Mouse (Mus musculus) T-helper 1 cell (primary cell): ENCODE results near the gene AC124502.3.

ENCODE experiments used
- in situ Hi-C: fragments of 300-600 bp; cut with MboI, MseI; formaldehyde crosslinking; loops from one replicate; pipeline ENCODE4 v1.15.1; 2025; ENCODE audit warnings: high pct_unique_total_duplicates

AC124502.3 gene

DNA sequence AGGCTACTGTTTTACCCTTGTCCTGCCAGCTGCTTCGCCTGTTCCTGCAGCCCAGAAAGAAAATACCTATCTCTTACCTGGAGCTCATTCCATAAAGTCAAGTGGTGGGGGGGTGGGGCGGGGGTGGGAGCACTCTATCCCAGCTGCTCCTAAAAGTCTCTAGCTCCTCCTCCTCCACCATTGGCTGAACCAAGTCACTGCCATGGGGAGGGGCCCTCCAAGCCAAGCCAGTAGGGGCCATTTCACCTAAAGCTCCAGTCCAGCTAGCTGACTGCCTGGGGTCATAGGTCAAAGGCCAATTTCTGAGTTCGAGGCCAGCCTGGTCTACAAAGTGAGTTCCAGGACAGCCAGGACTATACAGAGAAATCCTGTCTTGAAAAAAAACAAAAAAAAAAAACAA is 6.0 kb upstream of the AC124502.3 start:
- in situ Hi-C loops, result no loop called here

DNA sequence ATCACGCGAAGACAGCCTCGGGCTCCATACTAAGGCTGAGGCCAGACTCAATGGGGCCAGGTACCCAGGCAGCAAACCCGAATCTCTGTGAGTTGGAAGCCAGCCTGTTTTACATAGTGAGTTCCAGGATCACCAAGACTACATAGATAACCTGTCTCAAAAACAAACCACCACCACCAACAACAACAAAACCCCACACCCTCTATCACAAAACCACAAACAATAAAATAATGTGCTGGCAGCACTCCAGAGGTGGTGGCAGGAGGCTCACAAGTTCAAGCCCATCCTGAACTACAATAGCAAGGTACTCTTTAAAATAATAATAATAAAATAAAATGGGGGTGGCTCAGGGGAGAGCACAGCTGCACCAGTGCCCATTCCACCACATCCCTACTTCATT is 2.1 kb upstream of the AC124502.3 start:
- in situ Hi-C loops, result no loop called here

DNA sequence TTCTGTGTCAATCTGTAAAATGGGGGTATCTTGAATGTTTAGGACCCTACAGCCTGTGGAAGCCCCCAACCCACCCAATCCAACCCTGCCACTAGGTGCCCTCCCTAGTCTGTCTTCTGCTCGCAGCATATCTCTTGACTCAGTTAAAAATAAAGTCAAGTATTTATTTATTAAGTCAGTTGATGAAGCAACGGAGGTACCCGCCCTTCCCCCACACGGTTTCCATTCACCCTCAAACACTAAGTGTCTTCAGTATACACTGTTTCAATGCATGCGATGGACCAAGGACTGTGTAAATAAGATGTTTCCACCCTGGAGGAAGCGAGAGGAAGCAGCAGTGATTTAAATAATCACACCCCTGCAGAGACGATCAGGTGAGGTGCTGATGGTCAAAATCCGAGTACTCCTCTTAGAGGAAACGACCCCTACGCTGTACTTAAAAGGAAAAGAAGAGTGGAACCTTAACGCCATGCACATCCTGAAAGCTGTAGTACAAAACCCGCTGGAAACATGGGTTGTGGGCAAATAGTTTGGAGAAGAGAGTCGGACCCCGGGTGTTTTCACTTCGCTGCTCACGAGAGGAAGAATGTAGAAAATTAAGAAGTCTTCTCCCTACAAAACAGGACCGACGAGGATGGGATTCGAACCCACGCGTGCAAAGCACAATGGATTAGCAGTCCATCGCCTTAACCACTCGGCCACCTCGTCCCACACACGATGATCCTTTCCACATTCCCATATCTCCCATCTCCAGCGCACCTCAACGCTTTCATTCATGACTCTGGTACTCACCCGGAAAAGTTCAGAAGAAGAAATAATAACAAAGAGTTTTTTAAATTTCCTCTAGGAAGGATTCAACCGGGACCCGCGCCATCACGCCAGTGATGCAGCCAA is 766 bp upstream of the AC124502.3 start:
- in situ Hi-C loops, result no loop called here

DNA sequence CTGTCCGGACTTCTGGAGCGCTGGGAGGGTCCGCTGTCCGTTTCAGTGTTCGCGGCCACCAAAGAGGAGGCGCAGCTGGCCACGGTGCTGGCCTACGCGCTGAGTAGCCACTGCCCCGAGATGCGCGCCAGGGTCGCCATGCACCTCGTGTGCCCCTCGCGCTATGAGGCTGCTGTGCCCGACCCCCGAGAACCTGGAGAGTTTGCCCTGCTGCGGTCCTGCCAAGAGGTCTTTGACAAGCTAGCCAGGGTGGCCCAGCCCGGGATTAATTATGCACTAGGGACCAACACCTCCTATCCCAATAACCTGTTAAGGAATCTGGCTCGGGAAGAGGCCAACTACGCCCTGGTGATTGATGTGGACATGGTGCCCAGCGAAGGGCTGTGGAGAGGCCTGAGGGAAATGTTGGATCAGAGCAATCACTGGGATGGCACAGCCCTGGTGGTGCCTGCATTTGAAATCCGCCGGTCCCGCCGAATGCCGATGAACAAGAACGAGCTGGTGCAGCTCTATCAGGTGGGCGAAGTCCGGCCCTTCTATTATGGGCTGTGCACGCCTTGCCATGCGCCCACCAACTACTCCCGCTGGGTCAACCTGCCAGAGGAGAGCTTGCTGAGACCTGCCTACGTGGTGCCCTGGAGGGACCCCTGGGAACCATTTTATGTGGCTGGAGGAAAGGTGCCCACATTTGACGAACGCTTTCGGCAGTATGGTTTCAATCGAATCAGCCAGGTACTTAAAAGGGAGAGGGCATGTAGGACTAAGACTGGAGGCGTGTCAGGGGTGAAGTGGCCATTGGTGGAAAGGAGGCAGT is 817 bp downstream of the AC124502.3 start:
- in situ Hi-C loops, result no loop called here

DNA sequence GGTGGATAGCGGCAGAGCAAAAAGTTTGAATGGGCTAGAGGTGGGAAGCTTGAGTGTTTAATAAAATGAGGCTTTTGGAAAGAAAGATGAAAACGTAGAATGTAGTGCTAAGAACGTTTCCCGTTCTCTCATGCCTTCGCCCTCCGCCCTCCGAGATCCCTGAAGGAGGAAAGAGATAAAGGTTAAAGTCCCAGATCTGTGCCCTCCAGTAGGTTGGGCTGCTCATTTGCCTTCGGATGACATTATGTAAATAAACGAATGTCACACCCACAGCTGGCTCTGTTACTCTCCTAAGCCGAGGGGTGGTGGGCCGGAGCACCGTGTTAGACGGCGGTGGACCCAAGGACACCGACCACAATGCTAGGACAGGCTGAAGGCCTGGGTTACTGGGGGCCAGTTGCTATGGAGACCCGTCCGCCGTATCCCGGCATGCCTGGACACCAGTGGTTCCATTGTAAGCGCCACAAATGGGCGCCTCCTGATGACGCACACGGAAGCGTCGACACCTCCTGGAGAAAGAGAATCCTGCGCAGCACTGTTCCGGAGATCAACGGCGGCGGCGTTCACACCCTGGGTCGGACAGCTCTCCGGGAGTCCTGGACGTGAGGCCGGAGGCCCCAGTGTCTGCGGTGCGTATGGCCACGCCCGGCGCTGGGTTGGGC is 2.3 kb downstream of the AC124502.3 start, which contains the start of gene Brms1:
TSS of gene Brms1 (plus strand) at position 493 of the 662 bp plus-strand sequence.
- in situ Hi-C loops, result no loop called here

DNA sequence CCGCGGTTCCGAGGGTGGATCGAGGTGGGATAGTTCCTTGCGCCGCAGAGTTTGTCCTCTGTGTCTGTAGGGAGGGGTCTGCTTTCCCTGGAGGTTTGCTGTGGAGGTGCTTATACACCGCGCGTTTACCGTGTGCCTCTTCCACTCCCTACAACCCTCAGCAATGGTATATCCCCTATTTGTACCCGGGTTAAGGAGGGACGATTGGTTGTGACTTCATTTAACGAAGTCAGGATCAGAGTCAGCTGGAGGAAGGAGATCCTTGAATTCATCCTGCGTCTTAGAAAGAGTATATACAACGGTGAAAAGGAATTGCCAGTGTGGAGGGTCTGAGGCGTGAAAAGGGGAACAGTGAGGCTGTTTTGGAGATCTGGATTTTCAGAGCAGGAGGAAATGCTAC is 2.9 kb downstream of the AC124502.3 start:
- in situ Hi-C loops, result no loop called here

DNA sequence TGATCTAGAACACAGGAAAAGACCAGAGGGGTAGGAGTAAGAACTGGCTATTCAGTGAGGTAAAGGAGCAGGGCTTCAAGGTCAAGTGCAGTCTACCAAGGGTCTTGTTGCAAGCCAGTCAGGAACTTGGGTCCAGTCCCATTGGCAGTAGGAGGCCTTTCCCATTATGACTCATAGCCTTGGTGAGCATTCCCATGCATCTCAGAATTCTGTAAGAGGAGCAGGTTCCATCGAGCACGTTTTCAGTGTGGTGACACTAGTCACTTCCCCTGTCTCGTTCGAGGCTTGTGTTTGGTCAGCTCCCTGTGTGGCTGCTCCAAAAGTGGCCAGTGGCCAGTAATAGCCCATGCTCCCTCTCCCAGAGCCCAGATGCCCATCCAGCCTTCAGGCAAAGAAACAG is 6.8 kb downstream of the AC124502.3 start:
- in situ Hi-C loops, result no loop called here

DNA sequence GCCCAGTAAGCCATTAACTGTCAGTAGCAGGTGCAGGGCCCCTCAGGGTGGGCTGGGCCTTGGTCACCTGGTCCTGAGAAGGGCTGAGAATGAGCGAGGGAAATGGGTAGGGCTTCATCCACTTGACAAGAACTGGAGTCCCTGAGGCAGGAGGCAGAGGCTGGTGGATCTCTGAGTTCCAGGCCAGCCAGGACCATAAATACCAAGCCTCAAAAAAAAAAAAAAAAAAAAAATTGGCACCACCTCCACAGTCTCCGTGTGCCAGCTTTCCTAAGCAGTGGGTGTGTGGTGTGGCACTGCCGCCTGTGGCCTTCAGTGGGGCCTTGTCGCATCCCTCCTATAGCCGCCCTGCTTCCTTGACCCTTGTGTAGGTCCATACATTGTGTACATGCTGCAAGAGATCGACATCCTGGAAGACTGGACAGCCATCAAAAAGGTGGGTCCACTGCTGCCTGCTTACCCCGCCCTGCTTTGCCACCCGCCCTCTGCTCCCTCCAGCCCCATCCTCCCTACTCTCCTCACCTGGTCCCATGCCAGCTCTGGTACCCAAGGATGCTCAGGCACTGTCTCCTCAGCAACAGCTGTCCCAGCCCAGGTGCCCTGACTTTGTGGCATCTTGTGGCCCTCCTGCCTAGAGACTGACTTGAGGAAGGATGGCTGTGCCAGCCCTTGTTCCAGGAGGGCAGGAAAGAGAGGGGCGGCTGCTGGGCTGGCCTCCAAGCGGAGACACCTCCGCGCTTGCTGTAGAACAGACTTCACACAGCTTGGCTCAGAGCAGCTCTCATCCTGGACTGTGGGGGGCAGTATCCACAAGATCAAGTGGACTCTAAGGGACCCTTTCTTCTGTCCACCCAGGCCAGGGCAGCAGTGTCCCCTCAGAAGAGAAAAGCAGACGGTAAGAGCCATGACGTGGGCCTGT is 9.7 kb downstream of the AC124502.3 start:
- in situ Hi-C loops, result no loop called here

DNA sequence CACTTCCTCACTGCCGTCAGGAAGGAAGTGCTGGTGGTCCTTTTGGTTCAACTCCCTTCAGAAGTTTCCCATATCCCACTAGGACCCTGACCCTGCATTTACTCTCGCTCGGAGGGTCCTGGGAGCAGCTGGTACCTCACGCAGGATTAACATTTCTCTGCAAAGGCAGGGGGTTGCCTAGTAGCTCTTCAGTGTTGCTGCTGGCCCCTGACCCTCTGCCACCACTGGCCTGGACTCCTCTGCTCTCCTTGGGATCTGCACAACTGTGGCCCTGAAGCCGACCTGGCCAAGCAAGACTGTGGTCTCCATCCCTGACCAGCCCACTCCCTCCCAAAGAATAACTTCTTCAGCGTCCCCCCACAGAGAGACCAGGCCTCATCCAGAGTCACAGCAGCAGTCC is 10.6 kb downstream of the AC124502.3 start:
- in situ Hi-C loops, result no loop called here

DNA sequence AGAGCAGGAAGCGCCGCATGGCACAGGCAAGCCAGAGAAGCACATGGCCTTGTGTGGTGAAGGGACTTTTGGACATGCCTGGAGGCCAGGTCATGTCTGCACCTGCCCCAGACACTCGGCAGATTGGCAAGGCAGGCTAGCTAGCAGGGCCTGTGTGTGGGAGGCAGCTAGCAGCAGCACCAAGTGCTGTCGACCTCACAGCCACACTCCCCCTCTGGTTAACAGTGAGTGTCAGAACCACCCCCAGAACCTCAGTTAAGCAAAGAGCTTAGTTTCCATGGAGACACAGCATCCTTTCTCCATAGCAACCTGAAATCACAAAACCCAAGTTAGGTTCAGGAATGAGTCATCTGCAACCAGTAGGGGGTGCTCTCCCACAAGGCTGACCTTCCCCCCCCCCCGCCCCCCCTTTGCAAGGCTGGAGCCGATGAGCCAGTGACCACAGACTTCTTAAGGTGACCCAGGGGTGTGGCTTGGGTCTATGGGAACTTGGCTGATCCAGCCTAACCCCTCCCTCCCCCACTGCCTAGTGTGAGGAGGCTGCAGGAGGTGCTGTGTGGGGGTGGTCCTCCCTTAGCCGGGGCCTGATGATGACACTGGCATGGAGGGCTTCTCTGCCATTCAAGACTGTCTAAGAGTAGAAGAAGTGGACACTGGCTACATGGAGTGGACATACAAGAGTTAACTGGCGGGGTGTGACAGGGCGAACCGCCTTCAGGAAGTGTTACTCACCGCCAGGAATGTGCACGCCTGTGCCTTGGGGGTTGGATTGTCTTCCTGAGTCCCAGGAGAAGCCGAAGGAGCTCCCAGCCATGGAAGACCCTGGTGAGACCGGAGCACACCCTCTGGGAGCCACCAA is 11.6 kb downstream of the AC124502.3 start, which contains the start of gene Rin1:
TSS of gene Rin1 (plus strand) at position 435 of the 859 bp plus-strand sequence.
- in situ Hi-C loops, result no loop called here

DNA sequence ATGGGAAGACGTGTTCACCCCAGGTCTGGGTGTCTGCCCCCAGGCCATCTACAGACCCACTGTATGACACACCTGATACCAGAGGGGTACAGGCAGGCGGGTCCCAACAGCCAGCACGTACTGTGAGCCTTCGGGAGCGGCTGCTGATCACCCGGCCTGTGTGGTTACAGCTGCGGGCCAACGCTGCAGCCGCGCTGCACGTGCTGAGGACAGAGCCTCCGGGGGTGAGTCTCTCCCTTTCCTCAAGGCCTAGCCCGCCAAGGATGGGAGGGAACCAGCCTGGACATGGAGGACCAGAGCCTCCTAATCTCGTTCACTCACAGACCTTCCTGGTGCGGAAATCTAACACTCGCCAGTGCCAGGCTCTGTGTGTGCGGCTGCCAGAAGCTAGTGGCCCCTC is 12.3 kb downstream of the AC124502.3 start:
- in situ Hi-C loops, result no loop called here

DNA sequence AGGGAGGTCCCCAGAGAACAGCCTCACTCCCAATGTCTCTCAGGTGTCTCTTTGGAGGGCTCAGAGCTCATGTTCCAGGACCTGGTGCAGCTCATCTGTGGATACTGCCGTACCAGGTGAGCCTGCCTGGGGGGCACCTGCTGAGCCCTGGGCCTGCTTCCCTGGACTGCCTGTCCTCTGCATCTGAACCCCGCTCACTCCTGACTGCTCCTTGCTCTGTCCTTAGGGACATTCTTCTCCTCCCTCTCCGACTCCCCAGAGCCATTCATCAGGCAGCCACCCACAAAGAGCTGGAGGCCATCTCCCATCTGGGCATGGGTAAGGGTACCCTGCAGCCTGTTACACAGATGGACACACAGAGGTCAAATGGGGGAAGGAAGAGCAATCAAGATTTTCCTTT is 12.8 kb downstream of the AC124502.3 start:
- in situ Hi-C loops, result no loop called here

DNA sequence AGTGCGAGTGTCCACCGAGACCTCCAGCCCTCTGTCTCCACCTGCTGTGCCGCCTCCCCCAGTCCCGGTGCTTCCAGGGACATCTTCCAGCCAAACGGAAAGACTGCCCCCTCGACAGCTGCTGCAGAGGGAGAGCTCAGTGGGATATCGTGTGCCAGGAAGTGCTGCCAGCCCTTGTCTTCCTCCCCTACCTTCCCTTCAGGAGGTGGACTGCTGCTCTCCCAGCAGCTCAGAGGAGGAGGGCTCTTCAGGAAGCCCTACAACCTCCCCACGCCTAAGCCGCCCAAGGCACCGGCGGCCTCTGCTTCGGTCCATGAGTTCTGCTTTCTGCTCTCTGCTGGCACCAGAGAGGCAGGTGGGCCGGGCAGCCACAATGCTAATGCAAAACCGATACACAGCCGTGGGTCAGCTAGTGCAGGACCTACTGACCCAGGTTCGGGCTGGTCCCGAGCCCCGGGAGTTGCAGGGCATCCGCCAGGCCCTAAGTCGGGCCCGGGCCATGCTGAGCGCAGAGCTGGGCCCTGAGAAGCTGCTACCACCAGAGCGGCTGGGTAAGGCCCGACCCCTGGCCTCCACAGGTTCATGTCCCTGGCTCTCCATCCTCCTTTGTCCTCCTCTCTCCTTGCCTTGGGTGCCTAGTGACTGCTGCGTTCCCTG is 13.6 kb downstream of the AC124502.3 start:
- in situ Hi-C loops, result no loop called here

DNA sequence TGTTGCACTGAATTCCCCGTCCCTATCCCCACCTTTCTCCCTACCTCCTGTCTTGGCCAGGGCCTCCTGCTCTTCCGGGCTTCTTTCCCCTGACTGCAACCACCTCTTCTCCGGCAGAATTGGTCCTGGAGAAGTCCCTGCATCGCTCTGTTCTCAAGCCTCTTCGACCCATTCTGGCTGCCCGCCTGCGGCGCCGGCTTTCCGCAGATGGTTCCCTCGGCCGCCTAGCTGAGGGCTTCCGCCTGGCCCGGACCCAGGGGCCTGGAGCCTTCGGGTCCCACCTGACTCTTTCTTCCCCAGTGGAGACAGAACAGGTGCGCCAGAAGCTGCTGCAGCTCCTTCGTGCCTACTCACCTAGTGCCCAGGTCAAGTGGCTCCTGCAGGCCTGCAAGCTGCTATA is 14.2 kb downstream of the AC124502.3 start:
- in situ Hi-C loops, result no loop called here

DNA sequence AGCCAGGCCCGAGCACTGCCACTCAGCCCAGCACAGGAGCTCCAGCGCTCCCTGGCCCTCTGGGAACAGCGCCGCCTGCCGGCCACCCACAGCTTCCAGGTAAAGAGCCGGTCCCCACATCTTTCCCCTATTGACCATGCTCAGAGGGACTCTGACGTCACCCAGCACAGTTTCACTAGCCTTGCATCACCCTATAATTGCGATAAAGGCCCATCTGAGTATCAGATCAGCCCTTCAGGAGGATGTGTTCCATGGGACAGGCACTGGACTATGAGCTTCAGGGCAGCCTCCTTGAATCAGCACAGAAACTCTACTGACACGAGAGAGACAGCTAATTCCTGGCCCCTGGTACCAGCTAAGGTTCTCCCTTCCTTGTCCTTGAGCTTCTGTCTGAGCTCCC is 15.2 kb downstream of the AC124502.3 start:
- in situ Hi-C loops, result no loop called here

DNA sequence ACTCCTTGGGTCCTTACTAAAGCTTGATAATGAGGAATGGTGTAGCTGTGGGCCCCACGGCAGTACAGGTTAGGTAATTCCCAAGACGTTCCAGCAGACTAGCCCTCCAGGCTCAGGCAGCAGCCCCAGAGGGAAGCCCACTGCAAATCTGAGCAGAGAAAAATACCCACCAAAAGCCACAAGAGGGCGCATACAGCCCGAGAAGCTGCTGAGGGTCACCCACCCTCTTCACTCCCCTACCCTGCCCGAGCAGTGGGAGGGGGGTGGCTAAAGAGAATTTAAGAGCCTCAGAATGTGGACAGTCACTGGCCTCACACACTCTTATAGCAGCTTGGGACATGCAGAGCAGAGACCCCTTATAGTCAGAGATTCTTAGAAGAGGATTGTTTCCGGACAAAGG is 17.6 kb downstream of the AC124502.3 start:
- in situ Hi-C loops, result no loop called here

DNA sequence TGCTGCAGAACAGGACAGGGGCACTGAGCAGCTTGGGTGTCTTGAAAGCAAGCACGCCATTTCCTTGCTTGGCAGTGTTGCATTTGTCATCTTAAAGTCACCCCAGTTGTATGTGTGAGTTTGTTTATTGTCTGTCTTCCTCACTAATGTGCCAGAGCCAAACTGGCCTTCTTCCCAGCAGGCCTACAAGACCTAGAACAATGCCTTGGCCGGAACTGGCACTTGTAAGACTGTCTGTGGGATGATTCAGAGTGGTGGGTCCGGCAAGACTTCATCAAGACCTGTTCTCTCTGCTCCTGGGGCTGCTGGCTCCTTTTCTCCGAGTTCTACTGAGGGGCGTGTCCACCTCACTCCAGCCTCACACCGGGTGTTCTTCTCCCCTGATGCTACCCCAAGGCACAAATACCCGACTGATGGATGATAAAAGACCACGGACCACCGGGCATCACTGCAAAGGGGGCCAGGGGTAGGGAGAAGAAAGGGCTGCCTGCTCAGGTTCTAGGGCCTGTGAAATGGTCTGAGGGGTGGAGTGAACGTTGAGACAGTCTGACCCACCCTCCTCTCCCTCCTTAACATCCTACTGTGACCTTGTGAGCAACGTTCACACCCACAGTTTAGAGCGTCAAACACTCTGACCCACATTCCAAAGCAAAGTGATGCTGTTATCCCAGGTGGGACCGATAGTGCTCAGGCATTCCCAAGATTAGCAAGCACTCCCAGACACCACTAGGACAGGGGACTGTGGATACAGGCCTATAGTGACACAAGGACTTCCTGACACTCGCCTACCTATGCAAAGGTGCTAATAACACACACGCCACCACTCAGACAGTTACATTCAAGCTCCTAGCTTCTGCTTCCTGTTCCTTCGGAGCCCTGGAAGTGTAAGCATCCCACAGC is 19.4 kb downstream of the AC124502.3 start:
- in situ Hi-C loops, result no loop called here
